Mouse (Mus musculus) intestine, embryonic 15.5 days (tissue): ENCODE results near the gene Mustn1. TPM values are rescaled to one million over a fixed set of nuclear protein-coding genes. Genes with fewer than 3 reads are reported as not detected.

Experiments
- ATAC-seq: fragments of 200-750 bp; cut with Nextera tagmentation; 2 replicates; pipeline ENCODE4 v1.8.0; 2017; ENCODE audit warnings: moderate TSS enrichment, moderate library complexity
- H3K27ac ChIP-seq: fragments of 300-500 bp; sonication (generic); 2 replicates; pipeline ENCODE4 v1.5.1; 2015; ENCODE audit warnings: mild to moderate bottlenecking, inconsistent platforms
- H3K27me3 ChIP-seq: fragments of 300-500 bp; sonication (generic); replicated peaks from 2 replicates; pipeline ENCODE4 v1.6.1; 2015; ENCODE audit warnings: inconsistent platforms
- H3K36me3 ChIP-seq: fragments of 300-500 bp; sonication (generic); 2 replicates; pipeline ENCODE4 v1.6.1; 2015; ENCODE audit warnings: inconsistent platforms
- H3K4me1 ChIP-seq: fragments of 300-500 bp; sonication (generic); replicated peaks from 2 replicates; pipeline ENCODE4 v1.6.1; 2015; ENCODE audit warnings: inconsistent platforms
- H3K4me2 ChIP-seq: fragments of 300-500 bp; sonication (generic); replicated peaks from 2 replicates; pipeline ENCODE4 v1.6.1; 2015; ENCODE audit warnings: mild to moderate bottlenecking, inconsistent platforms
- H3K4me3 ChIP-seq: fragments of 300-500 bp; sonication (generic); replicated peaks from 2 replicates; pipeline ENCODE4 v1.5.1; 2015; ENCODE audit warnings: inconsistent platforms
- H3K9ac ChIP-seq: fragments of 300-500 bp; sonication (generic); 2 replicates; pipeline ENCODE4 v1.6.1; 2015; ENCODE audit warnings: inconsistent platforms
- H3K9me3 ChIP-seq: fragments of 300-500 bp; sonication (generic); 2 replicates; pipeline ENCODE4 v1.6.1; 2016; ENCODE audit warnings: inconsistent platforms
- WGBS: fragments of 180-500 bp; shearing (Covaris S2); methylation state at CpG from one replicate; pipeline ENCODE4 v1.1.7; 2015; 5-methylcytosine and 5-hydroxymethylcytosine counted together
- polyA plus RNA-seq: library from polyadenylated mRNA; unstranded; fragments of >200 nt; fragmentation: Nextera tagmentation; extraction: Ambion mirVana; gene quantifications from 2 replicates; pipeline ENCODE4 v1.2.1, GENCODE M21; 2015

Gene Mustn1
- polyA plus RNA-seq, 1 experiment from 2014 or later: 8.1 TPM

- 94% methylated on average over 3 of the region's 3 CpGs for WGBS
These were observed 2.7 kb downstream of the Mustn1 start for GRCm38 (mm10) chr14:30881718-30882108.

GRCm38 (mm10) chr14:30885298-30885697, 6.3 kb downstream of the Mustn1 start:
- 14% methylated on average over 3 of the region's 3 CpGs for WGBS
- H3K4me1 ChIP-seq: peaks cover 6% of the 10 kb centered on the region
- H3K4me3 ChIP-seq: no peak overlapping the region
- no peaks in the 10 kb centered on the region for H3K36me3 ChIP-seq
- ATAC-seq: no peak
- no peak overlapping the region for H3K27ac ChIP-seq
- H3K4me2 ChIP-seq: no peak overlapping the region
- no peaks in the 10 kb centered on the region for H3K9me3 ChIP-seq
- H3K27me3 ChIP-seq: no peaks in the 10 kb centered on the region
- no peak overlapping the region for H3K9ac ChIP-seq

More at GRCm38 (mm10) chr14:30881718-30882108, 2.7 kb downstream of the Mustn1 start:
- ATAC-seq: no peak
- no peak overlapping the region for H3K9ac ChIP-seq
- H3K36me3 ChIP-seq: no peaks in the 10 kb centered on the region
- no peaks in the 10 kb centered on the region for H3K27me3 ChIP-seq
- H3K27ac ChIP-seq: no peak overlapping the region
- H3K4me2 ChIP-seq: no peak overlapping the region
- no peaks in the 10 kb centered on the region for H3K9me3 ChIP-seq
- H3K4me3 ChIP-seq: no peak overlapping the region
- H3K4me1 ChIP-seq: peaks cover 14% of the 10 kb centered on the region

- peaks cover 6% of the 10 kb centered on the region for H3K4me1 ChIP-seq
- H3K4me2 ChIP-seq: no peak within 1 kb of the TSS
- no peaks in the 10 kb centered on the region for H3K9me3 ChIP-seq
- no peak within 1 kb of the TSS for H3K27ac ChIP-seq
- 81% methylated on average over 3 of the region's 3 CpGs for WGBS
- H3K4me3 ChIP-seq: no peak within 1 kb of the TSS
- no peak within 1 kb of the TSS for H3K9ac ChIP-seq
- no peak for ATAC-seq
- H3K27me3 ChIP-seq: no peaks in the 10 kb centered on the region
- no peaks in the 10 kb centered on the region for H3K36me3 ChIP-seq
These were observed 7.2 kb downstream of the Mustn1 start, which contains the start of gene Itih4 for GRCm38 (mm10) chr14:30886204-30886603. Gene Itih4, plus strand, starts transcription at chr14:30886476.

GRCm38 (mm10) chr14:30888271-30888732, 9.3 kb downstream of the Mustn1 start:
- no peak overlapping the region for H3K4me3 ChIP-seq
- no peaks in the 10 kb centered on the region for H3K9me3 ChIP-seq
- ATAC-seq: peak; percentile 73
- H3K36me3 ChIP-seq: no peaks in the 10 kb centered on the region
- 5% methylated on average over 9 of the region's 9 CpGs for WGBS
- peak overlapping the region; percentile 40 for H3K4me2 ChIP-seq
- H3K4me1 ChIP-seq: peaks cover 6% of the 10 kb centered on the region
- no peaks in the 10 kb centered on the region for H3K27me3 ChIP-seq
- H3K27ac ChIP-seq: no peak overlapping the region
- no peak overlapping the region for H3K9ac ChIP-seq

- 74% methylated on average over 3 of the region's 3 CpGs for WGBS
- no peaks in the 10 kb centered on the region for H3K27me3 ChIP-seq
These were observed 21.0 kb downstream of the Mustn1 start for GRCm38 (mm10) chr14:30899972-30900371.

GRCm38 (mm10) chr14:30902628-30903027, 23.6 kb downstream of the Mustn1 start:
- no peaks in the 10 kb centered on the region for H3K9me3 ChIP-seq
- ATAC-seq: no peak
- H3K4me2 ChIP-seq: no peak overlapping the region
- 88% methylated on average over 5 of the region's 5 CpGs for WGBS
- no peaks in the 10 kb centered on the region for H3K4me1 ChIP-seq
- H3K4me3 ChIP-seq: no peak overlapping the region
- no peaks in the 10 kb centered on the region for H3K27me3 ChIP-seq
- H3K36me3 ChIP-seq: no peaks in the 10 kb centered on the region
- no peak overlapping the region for H3K9ac ChIP-seq
- no peak overlapping the region for H3K27ac ChIP-seq

More at GRCm38 (mm10) chr14:30899972-30900371, 21.0 kb downstream of the Mustn1 start:
- H3K9me3 ChIP-seq: no peaks in the 10 kb centered on the region
- no peak overlapping the region for H3K9ac ChIP-seq
- H3K36me3 ChIP-seq: no peaks in the 10 kb centered on the region
- H3K4me3 ChIP-seq: no peak overlapping the region
- no peak overlapping the region for H3K27ac ChIP-seq
- no peak for ATAC-seq
- H3K4me1 ChIP-seq: no peaks in the 10 kb centered on the region
- no peak overlapping the region for H3K4me2 ChIP-seq

- H3K27ac ChIP-seq: no peak overlapping the region
- H3K9ac ChIP-seq: no peak overlapping the region
- H3K36me3 ChIP-seq: no peaks in the 10 kb centered on the region
- H3K27me3 ChIP-seq: no peaks in the 10 kb centered on the region
- no peak for ATAC-seq
- WGBS: 59% methylated on average over 3 of the region's 3 CpGs
- H3K9me3 ChIP-seq: no peaks in the 10 kb centered on the region
- H3K4me1 ChIP-seq: no peaks in the 10 kb centered on the region
- H3K4me2 ChIP-seq: no peak overlapping the region
- H3K4me3 ChIP-seq: no peak overlapping the region
These were observed 24.0 kb downstream of the Mustn1 start for GRCm38 (mm10) chr14:30903036-30903435.

- Histone ChIP-seq H3K4me1 (no peaks in the 10 kb centered on the region), H3K27ac (no peak overlapping the region), H3K4me3 (no peak overlapping the region), H3K36me3 (no peaks in the 10 kb centered on the region), H3K27me3 (no peaks in the 10 kb centered on the region), H3K9me3 (no peaks in the 10 kb centered on the region), H3K4me2 (no peak overlapping the region), H3K9ac (no peak overlapping the region)
- 78% methylated on average over 8 of the region's 8 CpGs for WGBS
- ATAC-seq: no peak
These were observed 25.3 kb downstream of the Mustn1 start for GRCm38 (mm10) chr14:30904307-30904706.

- Histone ChIP-seq H3K36me3 (no peaks in the 10 kb centered on the region), H3K27me3 (no peaks in the 10 kb centered on the region), H3K27ac (no peak overlapping the region), H3K9me3 (no peaks in the 10 kb centered on the region), H3K4me3 (no peak overlapping the region), H3K4me1 (no peaks in the 10 kb centered on the region), H3K9ac (no peak overlapping the region), H3K4me2 (no peak overlapping the region)
- 90% methylated on average over 6 of the region's 6 CpGs for WGBS
- ATAC-seq: no peak
These were observed 27.0 kb downstream of the Mustn1 start for GRCm38 (mm10) chr14:30906001-30906400.

GRCm38 (mm10) chr14:30907814-30908265, 28.8 kb downstream of the Mustn1 start:
- Histone ChIP-seq H3K36me3 (no peaks in the 10 kb centered on the region), H3K9ac (no peak overlapping the region), H3K4me3 (no peak overlapping the region), H3K27ac (no peak overlapping the region), H3K4me1 (no peaks in the 10 kb centered on the region), H3K9me3 (no peaks in the 10 kb centered on the region), H3K27me3 (no peaks in the 10 kb centered on the region), H3K4me2 (no peak overlapping the region)
- 49% methylated on average over 3 of the region's 3 CpGs for WGBS
- ATAC-seq: peak; percentile 47; the same call in 1 of the 2 replicates

- no peak overlapping the region for H3K27ac ChIP-seq
- no peak overlapping the region for H3K4me2 ChIP-seq
- H3K9me3 ChIP-seq: no peaks in the 10 kb centered on the region
- no peak overlapping the region for H3K4me3 ChIP-seq
- no peaks in the 10 kb centered on the region for H3K36me3 ChIP-seq
- no peaks in the 10 kb centered on the region for H3K27me3 ChIP-seq
- H3K9ac ChIP-seq: no peak overlapping the region
- WGBS: 90% methylated on average over 8 of the region's 8 CpGs
- no peak for ATAC-seq
- no peaks in the 10 kb centered on the region for H3K4me1 ChIP-seq
These were observed 32.1 kb downstream of the Mustn1 start for GRCm38 (mm10) chr14:30911141-30911540.

- no peak overlapping the region for H3K4me3 ChIP-seq
- H3K9ac ChIP-seq: no peak overlapping the region
- no peaks in the 10 kb centered on the region for H3K9me3 ChIP-seq
- 75% methylated on average over 8 of the region's 8 CpGs for WGBS
- ATAC-seq: peak; percentile 82
- H3K36me3 ChIP-seq: no peaks in the 10 kb centered on the region
- no peak overlapping the region for H3K4me2 ChIP-seq
- no peaks in the 10 kb centered on the region for H3K4me1 ChIP-seq
- no peak overlapping the region for H3K27ac ChIP-seq
- H3K27me3 ChIP-seq: no peaks in the 10 kb centered on the region
These were observed 33.6 kb downstream of the Mustn1 start for GRCm38 (mm10) chr14:30912641-30913040.

- ATAC-seq: no peak
- Histone ChIP-seq H3K9me3 (no peaks in the 10 kb centered on the region), H3K4me3 (no peak overlapping the region), H3K27me3 (no peaks in the 10 kb centered on the region), H3K4me1 (no peaks in the 10 kb centered on the region), H3K9ac (no peak overlapping the region), H3K27ac (no peak overlapping the region), H3K4me2 (no peak overlapping the region), H3K36me3 (no peaks in the 10 kb centered on the region)
- WGBS: 82% methylated on average over 5 of the region's 5 CpGs
These were observed 34.4 kb downstream of the Mustn1 start for GRCm38 (mm10) chr14:30913404-30913803.
